Mouse (Mus musculus) kidney, postnatal 0 days (tissue): ENCODE data around the gene Acoxl. TPM values are rescaled to one million over a fixed set of nuclear protein-coding genes. Genes with fewer than 3 reads are reported as not detected.

Experiments
- ATAC-seq: fragments of 200-750 bp; cut with Nextera tagmentation; replicated peaks from 2 replicates; pipeline ENCODE4 v1.8.0; 2017; ENCODE audit warnings: low read depth, moderate number of reproducible peaks, moderate TSS enrichment, moderate library complexity; ENCODE audit not compliant: low FRiP score
- DNase-seq: peaks from one replicate; pipeline ENCODE4 v3.0.0-alpha.2; 2016; ENCODE audit warnings: low spot score
- H3K27ac ChIP-seq: fragments of 300-500 bp; sonication (generic); 2 replicates; pipeline ENCODE4 v1.5.1; 2014; ENCODE audit warnings: mild to moderate bottlenecking
- H3K27me3 ChIP-seq: fragments of 300-500 bp; sonication (generic); 2 replicates; pipeline ENCODE4 v1.6.1; 2014; ENCODE audit warnings: low read length, mixed read lengths; ENCODE audit not compliant: insufficient read depth
- H3K36me3 ChIP-seq: fragments of 300-500 bp; sonication (generic); 2 replicates; pipeline ENCODE4 v1.6.1; 2014; ENCODE audit warnings: low read length, mixed read lengths; ENCODE audit not compliant: insufficient read depth
- H3K4me1 ChIP-seq: fragments of 300-500 bp; sonication (generic); replicated peaks from 2 replicates; pipeline ENCODE4 v1.6.1; 2014; ENCODE audit warnings: antibody characterized with exemption, low read length, mixed read lengths; ENCODE audit not compliant: insufficient read depth
- H3K4me2 ChIP-seq: fragments of 300-500 bp; sonication (generic); 2 replicates; pipeline ENCODE4 v1.6.1; 2014; ENCODE audit warnings: mild to moderate bottlenecking, low read length, moderate library complexity, mixed read lengths
- H3K4me3 ChIP-seq: fragments of 300-500 bp; sonication (generic); replicated peaks from 2 replicates; pipeline ENCODE4 v1.5.1; 2014; ENCODE audit warnings: low read depth, low read length
- H3K9ac ChIP-seq: fragments of 300-500 bp; sonication (generic); 2 replicates; pipeline ENCODE4 v1.6.1; 2014; ENCODE audit warnings: low read depth, low read length
- H3K9me3 ChIP-seq: fragments of 300-500 bp; sonication (generic); replicated peaks from 2 replicates; pipeline ENCODE4 v1.6.1; 2016; ENCODE audit warnings: low read length, inconsistent platforms, mixed read lengths
- CTCF ChIP-seq: IDR thresholded peaks from 2 replicates; pipeline ENCODE4 v1.5.1; 2016; ENCODE audit warnings: antibody characterized with exemption, low read depth, mild to moderate bottlenecking, moderate library complexity
- WGBS: fragments of 180-500 bp; shearing (Covaris S2); extraction: QIAGEN DNeasy Blood & Tissue Kit; methylation state at CpG from one replicate; pipeline ENCODE4 v1.1.7; 2014; 5-methylcytosine and 5-hydroxymethylcytosine counted together
- polyA plus RNA-seq: library from polyadenylated mRNA; unstranded; fragments of >200 nt; fragmentation: Nextera tagmentation; extraction: Ambion mirVana; gene quantifications from 2 replicates; pipeline ENCODE4 v1.2.1, GENCODE M21; 2015

The Acoxl gene
- polyA plus RNA-seq, 1 experiment from 2014 or later: 0.61 TPM

GRCm38 (mm10) chr2:128134474-128134873, 295.8 kb downstream of the Acoxl start:
- no peak overlapping the region for H3K27ac ChIP-seq
- no peak for TF ChIP-seq CTCF
- peaks cover 14% of the 10 kb centered on the region; the same call in 1 of the 2 replicates for H3K36me3 ChIP-seq
- H3K4me1 ChIP-seq: 0 out of 2 replicates have a peak, but pooled peaks cover 6% of the 10 kb centered on the region
- DNase-seq (no peak), ATAC-seq (no peak)
- H3K4me3 ChIP-seq: no peak overlapping the region
- no peak overlapping the region for H3K9ac ChIP-seq
- WGBS: 44% methylated on average over 5 of the region's 5 CpGs
- H3K9me3 ChIP-seq: no peaks in the 10 kb centered on the region
- H3K27me3 ChIP-seq: no peaks in the 10 kb centered on the region
- no peak overlapping the region for H3K4me2 ChIP-seq

- no peak for DNase-seq
- Histone ChIP-seq H3K27me3 (no peaks in the 10 kb centered on the region), H3K27ac (no peak overlapping the region), H3K4me1 (0 out of 2 replicates have a peak, but pooled peaks cover 7% of the 10 kb centered on the region), H3K4me3 (no peak overlapping the region), H3K9me3 (no peaks in the 10 kb centered on the region), H3K36me3 (peaks cover 11% of the 10 kb centered on the region; the same call in 1 of the 2 replicates), H3K9ac (no peak overlapping the region), H3K4me2 (no peak overlapping the region)
- peak; percentile 40; the same call in 1 of the 2 replicates for TF ChIP-seq CTCF
- 54% methylated on average over 8 of the region's 8 CpGs for WGBS
- no peak for ATAC-seq
These were observed 296.3 kb downstream of the Acoxl start for GRCm38 (mm10) chr2:128134948-128135347.

- 0 out of 2 replicates have a peak, but pooled peaks cover 12% of the 10 kb centered on the region for H3K4me1 ChIP-seq
- no peak for ATAC-seq
- no peak overlapping the region for H3K4me2 ChIP-seq
- no peak overlapping the region for H3K9ac ChIP-seq
- H3K4me3 ChIP-seq: no peak overlapping the region
- no peaks in the 10 kb centered on the region for H3K9me3 ChIP-seq
- no peak for DNase-seq
- H3K36me3 ChIP-seq: 0 out of 2 replicates have a peak, but pooled peaks cover 5% of the 10 kb centered on the region
- no peaks in the 10 kb centered on the region for H3K27me3 ChIP-seq
- TF ChIP-seq CTCF: no peak
- 70% methylated on average over 16 of the region's 16 CpGs for WGBS
- no peak overlapping the region for H3K27ac ChIP-seq
These were observed 298.2 kb downstream of the Acoxl start for GRCm38 (mm10) chr2:128136769-128137433.

- no peak overlapping the region for H3K4me3 ChIP-seq
- H3K27me3 ChIP-seq: no peaks in the 10 kb centered on the region
- TF ChIP-seq CTCF: no peak
- ATAC-seq (no peak), DNase-seq (no peak)
- H3K27ac ChIP-seq: no peak overlapping the region
- H3K9me3 ChIP-seq: no peaks in the 10 kb centered on the region
- no peak overlapping the region for H3K4me2 ChIP-seq
- 73% methylated on average over 22 of the region's 22 CpGs for WGBS
- 0 out of 2 replicates have a peak, but pooled peaks cover 3% of the 10 kb centered on the region for H3K36me3 ChIP-seq
- no peak overlapping the region for H3K9ac ChIP-seq
- H3K4me1 ChIP-seq: 0 out of 2 replicates have a peak, but pooled peaks cover 12% of the 10 kb centered on the region
These were observed 299.0 kb downstream of the Acoxl start for GRCm38 (mm10) chr2:128137480-128138276.

GRCm38 (mm10) chr2:128138924-128139323, 300.2 kb downstream of the Acoxl start:
- H3K9me3 ChIP-seq: no peaks in the 10 kb centered on the region
- no peak overlapping the region for H3K4me3 ChIP-seq
- 0 out of 2 replicates have a peak, but pooled peaks cover 12% of the 10 kb centered on the region for H3K4me1 ChIP-seq
- no peak overlapping the region for H3K4me2 ChIP-seq
- no peak for DNase-seq
- no peak overlapping the region for H3K27ac ChIP-seq
- ATAC-seq: no peak
- 46% methylated on average over 8 of the region's 8 CpGs for WGBS
- H3K9ac ChIP-seq: no peak overlapping the region
- H3K27me3 ChIP-seq: no peaks in the 10 kb centered on the region
- TF ChIP-seq CTCF: no peak
- 0 out of 2 replicates have a peak, but pooled peaks cover 3% of the 10 kb centered on the region for H3K36me3 ChIP-seq

GRCm38 (mm10) chr2:128139781-128140180, 301.1 kb downstream of the Acoxl start:
- Histone ChIP-seq H3K27me3 (no peaks in the 10 kb centered on the region), H3K4me2 (peak overlapping the region; percentile 3; the same call in 1 of the 2 replicates), H3K4me3 (no peak overlapping the region), H3K9ac (no peak overlapping the region), H3K27ac (0 out of 2 replicates have a peak overlapping the region, but pooled peaks have one; percentile 44), H3K9me3 (no peaks in the 10 kb centered on the region), H3K36me3 (0 out of 2 replicates have a peak, but pooled peaks cover 3% of the 10 kb centered on the region), H3K4me1 (0 out of 2 replicates have a peak, but pooled peaks cover 10% of the 10 kb centered on the region)
- DNase-seq (peak; percentile 90), ATAC-seq (peak; percentile 52)
- TF ChIP-seq CTCF: no peak
- WGBS: 31% methylated on average over 15 of the region's 15 CpGs
